Mouse (Mus musculus): Measurements from ENCODE around the gene Msi2.

Msi2 gene

GRCm38 (mm10) chr11:88534331-88534929, 183.9 kb downstream of the Msi2 start:
- DNase-seq: no peak

DNA sequence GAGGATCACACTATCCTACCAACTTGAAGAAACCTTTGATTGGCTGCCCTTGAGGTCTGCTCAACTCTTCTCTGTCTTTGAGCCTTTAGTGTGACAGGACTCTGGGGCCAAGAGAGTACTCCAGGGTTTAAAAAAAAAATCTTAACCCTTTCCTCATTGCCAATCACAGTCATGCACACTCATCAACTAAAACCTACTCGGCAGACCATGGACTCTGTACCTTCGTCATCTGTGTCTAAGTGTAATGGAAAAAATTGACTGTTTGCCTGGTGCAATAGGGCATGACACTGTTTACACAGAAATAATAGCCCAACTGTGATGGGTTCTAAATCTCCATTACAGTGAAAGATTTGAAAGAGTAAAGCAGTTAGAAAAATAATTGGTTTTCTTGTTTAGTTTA, 186.3 kb downstream of the Msi2 start:
- no peak for DNase-seq

GRCm38 (mm10) chr11:88530032-88530431, 188.3 kb downstream of the Msi2 start:
- no peak for DNase-seq

- DNase-seq: peak in 1 of 2 experiments; percentile 44
These were observed 189.7 kb downstream of the Msi2 start for GRCm38 (mm10) chr11:88528522-88529101.

GRCm38 (mm10) chr11:88526711-88527110, 191.6 kb downstream of the Msi2 start:
- no peak for DNase-seq

GRCm38 (mm10) chr11:88524790-88525575, 193.3 kb downstream of the Msi2 start:
- DNase-seq: peak in 1 of 2 experiments; percentile 49

DNA sequence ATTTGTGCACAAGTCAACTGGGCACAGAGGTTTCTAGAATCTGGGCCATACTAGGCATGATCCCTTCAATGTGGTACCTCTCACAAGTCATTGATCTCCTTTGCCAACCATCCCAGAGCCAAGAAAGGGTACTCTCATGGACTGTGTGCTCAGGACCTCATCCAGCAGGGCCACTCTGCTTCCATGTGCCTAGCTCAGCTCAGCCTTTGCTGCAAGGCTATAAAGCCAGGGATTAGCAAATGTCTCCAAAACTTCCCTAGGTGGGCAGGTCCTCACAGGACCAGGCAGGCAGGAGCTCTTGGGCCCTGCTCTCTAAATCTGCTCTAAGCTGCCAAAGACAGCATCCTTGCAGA, 193.9 kb downstream of the Msi2 start:
- DNase-seq: no peak

GRCm38 (mm10) chr11:88523921-88524320, 194.4 kb downstream of the Msi2 start:
- DNase-seq: peak; percentile 61 to 64

DNA sequence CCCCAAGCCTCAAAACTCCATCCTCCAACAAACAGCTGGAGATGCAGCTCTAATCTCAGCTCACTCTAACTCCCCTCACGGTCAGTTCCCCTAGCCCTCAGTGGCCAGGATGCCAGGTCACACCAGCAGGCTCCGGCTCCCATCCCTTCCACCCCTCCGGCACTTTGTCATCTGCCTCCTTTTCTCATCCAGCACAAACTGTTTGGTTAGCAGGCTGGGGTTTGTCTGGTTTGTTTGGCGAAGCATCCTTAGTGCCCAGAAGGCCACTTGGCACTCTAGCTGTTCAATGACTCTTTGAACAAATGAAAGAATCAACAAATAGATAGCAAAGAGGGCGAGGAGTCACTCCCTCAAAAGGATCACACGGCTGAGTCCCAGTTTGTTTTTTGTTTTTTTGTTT, 194.8 kb downstream of the Msi2 start:
- peak; percentile 55 to 58 for DNase-seq

DNA sequence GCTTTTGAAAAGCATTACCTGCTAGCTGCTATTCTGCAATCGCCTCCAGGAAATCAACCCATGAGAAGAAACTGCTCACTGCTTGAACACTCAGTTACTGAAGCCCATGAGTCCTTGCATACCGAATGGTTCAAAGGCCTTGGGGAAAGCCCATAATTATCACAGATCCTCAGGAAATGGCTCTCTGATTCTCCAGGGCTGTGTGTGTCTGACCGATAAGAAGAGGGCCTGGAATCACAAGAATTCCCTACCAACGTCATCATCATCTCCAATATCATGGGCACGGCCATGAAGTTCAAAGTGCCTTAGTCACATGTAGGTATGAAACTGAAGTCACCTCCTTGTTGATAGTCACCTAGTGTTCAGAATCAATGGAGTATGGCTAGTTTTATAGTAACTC, 196.2 kb downstream of the Msi2 start:
- DNase-seq: no peak

DNA sequence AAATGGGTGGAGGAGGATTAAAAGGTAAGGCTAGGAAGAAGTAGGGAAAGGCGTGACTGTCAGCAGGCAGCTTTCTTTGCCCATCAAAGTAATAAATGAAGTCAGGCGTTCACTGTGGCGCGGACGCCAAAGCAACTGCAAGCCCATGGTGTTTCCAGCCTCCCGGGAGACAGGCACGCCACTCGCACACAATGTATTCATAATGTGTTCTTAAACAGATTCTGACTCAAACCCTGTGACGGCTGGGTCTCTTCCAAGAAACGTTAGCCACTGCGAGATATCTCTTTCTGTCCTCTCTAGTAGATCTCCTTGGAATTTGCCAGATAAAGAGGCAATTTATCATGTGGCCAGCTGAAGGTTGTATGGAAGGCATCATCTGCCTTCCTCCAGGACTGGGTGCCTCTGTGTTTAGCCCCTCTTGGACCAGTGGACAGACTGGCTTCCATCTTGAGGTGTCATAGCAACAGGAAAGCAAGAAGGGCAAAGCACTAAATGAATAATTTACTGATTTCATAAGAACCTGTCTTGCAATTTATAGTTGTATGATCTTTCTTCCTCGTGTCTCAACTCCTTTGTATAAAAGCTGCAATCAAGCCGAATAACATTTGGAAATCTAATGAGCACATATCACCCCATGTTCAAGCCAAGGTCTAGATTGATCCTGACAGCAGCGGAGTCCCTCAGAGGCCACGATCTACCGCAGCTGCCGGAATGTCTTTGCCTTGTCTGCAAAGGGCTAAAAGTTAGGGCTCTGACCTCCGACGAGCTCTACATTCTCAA, 197.2 kb downstream of the Msi2 start:
- no peak for DNase-seq

GRCm38 (mm10) chr11:88518361-88518760, 200.0 kb downstream of the Msi2 start:
- DNase-seq: no peak

- no peak for DNase-seq
These were observed 201.5 kb downstream of the Msi2 start for GRCm38 (mm10) chr11:88516596-88517485.

DNA sequence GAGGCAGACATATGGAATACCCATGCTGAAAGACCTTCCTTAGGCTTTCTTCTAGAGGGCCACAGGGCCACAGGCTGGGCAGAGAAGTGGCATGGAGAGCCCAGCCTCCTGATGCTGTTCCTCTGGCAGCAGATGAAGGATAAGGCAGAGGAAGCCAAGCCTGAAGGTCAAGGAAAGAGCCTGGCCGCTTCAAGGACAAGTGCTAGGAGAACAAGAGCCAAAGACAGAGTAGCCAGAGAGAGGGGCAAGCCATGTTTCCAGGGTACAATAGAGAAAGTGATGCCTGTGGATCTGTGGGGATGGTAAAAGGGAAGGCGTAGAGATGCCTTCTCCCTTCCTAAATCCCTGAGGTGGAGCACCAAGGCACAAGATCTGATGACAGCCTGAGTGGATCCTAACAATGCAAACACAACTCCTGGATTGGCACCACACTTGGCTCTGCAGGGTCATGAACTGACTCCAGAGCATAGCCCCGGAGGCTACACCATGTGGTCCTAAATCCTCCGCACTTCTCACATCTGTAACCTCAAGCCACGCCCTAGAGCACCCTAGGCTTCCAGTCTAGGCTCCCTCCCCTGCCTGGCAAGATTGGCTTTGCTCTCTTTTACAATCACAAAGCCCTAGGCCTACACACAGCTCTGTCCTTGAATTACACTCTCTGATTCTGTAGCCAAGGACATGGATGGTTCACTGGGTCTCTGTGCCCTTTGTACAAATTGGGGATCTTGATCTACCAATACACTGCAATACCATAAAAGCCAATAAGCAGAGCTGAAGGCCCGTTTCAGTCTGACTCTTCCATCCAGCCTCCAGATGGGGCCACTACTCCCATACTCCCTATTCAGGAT, 202.4 kb downstream of the Msi2 start:
- no peak for DNase-seq

- DNase-seq: no peak
These were observed 203.0 kb downstream of the Msi2 start for GRCm38 (mm10) chr11:88515267-88515666.

GRCm38 (mm10) chr11:88514151-88514926, 204.0 kb downstream of the Msi2 start:
- peak in 1 of 2 experiments; percentile 45 for DNase-seq

DNA sequence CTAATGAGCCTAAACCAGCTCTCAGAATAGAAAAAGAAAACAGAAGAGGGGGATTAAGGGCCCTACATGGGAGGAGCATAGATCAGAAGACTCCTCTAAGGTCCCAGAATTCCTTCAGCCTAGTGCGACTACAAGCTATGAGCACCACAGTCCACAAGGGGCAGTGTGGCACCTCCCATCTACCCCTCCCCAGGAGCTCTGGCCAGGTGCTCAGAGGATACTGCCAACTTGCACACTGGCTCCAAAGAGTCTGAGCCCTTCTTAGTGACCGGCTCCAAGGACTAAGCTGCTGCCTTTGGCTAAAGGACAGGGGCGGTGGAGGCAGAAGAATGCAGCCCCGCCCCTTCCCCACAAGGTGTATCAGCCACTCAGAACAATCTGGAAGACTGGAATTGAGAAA, 205.7 kb downstream of the Msi2 start:
- peak; percentile 83 to 87 for DNase-seq

DNA sequence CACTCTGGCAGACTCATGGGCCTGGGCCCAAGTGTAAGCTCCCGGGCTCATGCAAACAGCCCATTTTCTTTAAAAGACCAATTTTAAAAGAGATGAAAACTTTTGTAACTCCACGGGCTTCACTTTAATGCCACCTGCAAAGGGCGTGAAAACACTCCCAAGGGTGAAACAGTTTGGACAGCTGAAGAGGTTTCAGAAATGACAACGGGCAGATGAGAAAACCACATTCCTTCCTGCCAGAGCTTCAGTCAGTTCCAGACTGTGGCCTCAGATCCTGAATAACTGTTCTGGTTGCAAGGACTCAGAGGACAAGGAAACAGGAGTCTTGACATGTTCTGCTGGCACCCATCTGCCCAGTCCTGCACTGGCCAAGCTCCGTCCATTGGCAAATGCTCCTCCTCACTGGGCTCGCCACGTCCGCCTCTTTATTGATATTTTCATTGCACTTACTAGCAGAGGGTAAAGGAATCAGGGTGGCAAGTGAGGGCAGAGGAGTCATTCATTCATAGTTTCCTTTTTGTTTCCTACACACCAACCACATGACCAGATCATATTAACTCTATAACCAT, 207.9 kb downstream of the Msi2 start:
- peak; percentile 60 to 65 for DNase-seq

DNA sequence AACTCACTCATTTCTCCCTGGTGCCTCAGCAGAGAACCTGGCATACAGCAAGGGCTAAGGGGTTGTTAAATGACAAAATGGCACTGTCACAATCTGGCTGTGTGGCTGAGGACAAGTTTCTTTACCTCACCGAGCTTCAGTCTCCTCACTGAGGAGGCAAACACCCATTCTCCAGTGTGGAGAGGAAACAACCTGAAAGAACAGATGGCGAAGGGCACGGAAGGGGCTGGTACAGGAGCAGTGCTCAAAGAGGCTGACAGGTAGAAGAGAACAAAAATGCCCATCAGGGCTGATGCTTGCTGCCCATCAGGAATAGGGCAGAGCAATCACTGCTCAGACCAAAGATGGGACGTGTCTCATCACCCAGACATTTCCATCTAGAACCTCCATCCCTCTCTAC, 208.8 kb downstream of the Msi2 start:
- DNase-seq: no peak

GRCm38 (mm10) chr11:88508133-88508532, 210.2 kb downstream of the Msi2 start:
- no peak for DNase-seq

Data from cerebellum, postnatal 14 days (tissue).